Mouse (Mus musculus): ENCODE results near the gene Gm10642. TPM values are rescaled to one million over a fixed set of nuclear protein-coding genes. Genes with fewer than 3 reads are reported as not detected.

Gene Gm10642
- total RNA-seq, 2 experiments from 2014 or later: 0.96 to 15.2 TPM

Other genes starting within 250 kb of the Gm10642 start
- 70.7 and 76.9 TPM in 2 replicates for gene Ccnb2, start 234.7 kb upstream of the Gm10642 start, total RNA-seq (2015; ENCODE audit: low replicate concordance)
- gene Ccnb2, start 234.7 kb upstream of the Gm10642 start, total RNA-seq (2017; ENCODE audit: low replicate concordance): 88.6 and 93.3 TPM in 2 replicates
- 18.6 and 28.8 TPM in 2 replicates for gene Rnf111, start 152.5 kb upstream of the Gm10642 start, total RNA-seq (2015; ENCODE audit: low replicate concordance)
- gene Rnf111, start 152.5 kb upstream of the Gm10642 start, total RNA-seq (2017; ENCODE audit: low replicate concordance): 17.6 and 22.8 TPM in 2 replicates
- 15.4 and 29.9 TPM in 2 replicates for gene Sltm, start 113.5 kb upstream of the Gm10642 start, total RNA-seq (2015; ENCODE audit: low replicate concordance)
- gene Sltm, start 113.5 kb upstream of the Gm10642 start, total RNA-seq (2017; ENCODE audit: low replicate concordance): 25.6 and 33.6 TPM in 2 replicates
- 36.3 and 54.1 TPM in 2 replicates for gene Mindy2, start 923 bp downstream of the Gm10642 start, total RNA-seq (2015; ENCODE audit: low replicate concordance)
- gene Mindy2, start 923 bp downstream of the Gm10642 start, total RNA-seq (2017; ENCODE audit: low replicate concordance): 53.9 and 58.1 TPM in 2 replicates
- 310 and 344 TPM in 2 replicates for gene Adam10, start 22.7 kb downstream of the Gm10642 start, total RNA-seq (2015; ENCODE audit: low replicate concordance)
- gene Adam10, start 22.7 kb downstream of the Gm10642 start, total RNA-seq (2017; ENCODE audit: low replicate concordance): 311 and 361 TPM in 2 replicates

Measured in erythroblast, adult 5-6 weeks (primary cell).